Mouse (Mus musculus): ENCODE results near the gene Nod2.

Gene Nod2

GRCm38 (mm10) chr8:88680566-88680965 lies 33.5 kb downstream of the Nod2 start:
- no peak for DNase-seq

- DNase-seq, result no peak
Observed at GRCm38 (mm10) chr8:88681046-88681445, 33.9 kb downstream of the Nod2 start.

GRCm38 (mm10) chr8:88683656-88684289 lies 36.7 kb downstream of the Nod2 start:
- DNase-seq, result peak; percentile 38

- DNase-seq, result no peak
Observed at GRCm38 (mm10) chr8:88686226-88686905, 39.3 kb downstream of the Nod2 start.

GRCm38 (mm10) chr8:88686906-88687235 lies 39.8 kb downstream of the Nod2 start:
- no peak for DNase-seq

- DNase-seq, result no peak
Observed at GRCm38 (mm10) chr8:88689151-88689550, 42.0 kb downstream of the Nod2 start.

- no peak for DNase-seq
Observed at GRCm38 (mm10) chr8:88689891-88690290, 42.8 kb downstream of the Nod2 start.

- no peak for DNase-seq
Observed at GRCm38 (mm10) chr8:88691342-88691948, 44.3 kb downstream of the Nod2 start.

GRCm38 (mm10) chr8:88691961-88692360 lies 44.8 kb downstream of the Nod2 start:
- no peak for DNase-seq

- no peak for DNase-seq
Observed at GRCm38 (mm10) chr8:88692866-88693265, 45.8 kb downstream of the Nod2 start.

GRCm38 (mm10) chr8:88693376-88693775 lies 46.3 kb downstream of the Nod2 start:
- DNase-seq, result no peak

GRCm38 (mm10) chr8:88694291-88694690 lies 47.2 kb downstream of the Nod2 start:
- DNase-seq, result peak; percentile 17

- DNase-seq, result no peak
Observed at GRCm38 (mm10) chr8:88696228-88696627, 49.1 kb downstream of the Nod2 start.

- peak; percentile 99 for DNase-seq
Observed at GRCm38 (mm10) chr8:88696721-88697641, 49.9 kb downstream of the Nod2 start, which contains the start of gene Cyld. TSS of gene Cyld (plus strand) at chr8:88697028.

GRCm38 (mm10) chr8:88697642-88698031 lies 50.5 kb downstream of the Nod2 start:
- no peak for DNase-seq

GRCm38 (mm10) chr8:88698048-88698447 lies 50.9 kb downstream of the Nod2 start:
- no peak for DNase-seq

- DNase-seq, result no peak
Observed at GRCm38 (mm10) chr8:88701611-88702010, 54.5 kb downstream of the Nod2 start.

- no peak for DNase-seq
Observed at GRCm38 (mm10) chr8:88702816-88703215, 55.7 kb downstream of the Nod2 start.

- no peak for DNase-seq
Observed at GRCm38 (mm10) chr8:88723256-88723963, 76.3 kb downstream of the Nod2 start.

All from lung, postnatal 14 days (tissue).